Mouse (Mus musculus): ENCODE data around the gene Hormad1.
"Not testable (repeated sequence)": the region's sequence is repeated elsewhere in the genome, so short reads cannot be mapped to it uniquely, and the experiment has no call there.

Gene Hormad1

GRCm38 (mm10) chr3:95559437-95559836, at the start of gene Hormad1:
Gene Hormad1, plus strand, starts transcription at chr3:95559677.
- no peak for DNase-seq

- DNase-seq: no peak
Measured at GRCm38 (mm10) chr3:95511611-95512180, 47.8 kb upstream of the Hormad1 start.

DNA sequence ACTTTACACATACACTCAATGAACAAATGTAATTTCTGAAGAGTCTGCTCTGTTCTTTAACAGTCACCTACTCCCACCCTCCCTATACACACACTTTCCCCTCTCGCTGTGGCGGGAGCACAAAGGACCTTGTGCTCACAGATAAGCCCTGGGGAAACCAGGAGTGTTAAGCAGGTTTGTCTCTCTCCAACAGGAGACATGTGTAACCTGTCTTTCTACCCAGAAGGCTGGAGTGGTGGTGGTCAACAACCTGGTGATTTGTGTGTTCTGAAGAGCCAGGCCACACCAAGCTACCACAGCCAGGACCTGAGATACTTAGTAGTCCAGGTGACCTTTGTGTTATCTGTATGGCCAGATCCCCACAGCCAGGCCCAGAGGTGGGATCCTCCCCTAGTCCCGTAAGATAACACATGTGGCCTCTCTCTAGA, 42.8 kb upstream of the Hormad1 start:
- no peak for DNase-seq

- DNase-seq: peak; percentile 37 to 73
Measured at GRCm38 (mm10) chr3:95517493-95517898, 42.0 kb upstream of the Hormad1 start.

GRCm38 (mm10) chr3:95518891-95519290, 40.6 kb upstream of the Hormad1 start:
- DNase-seq: no peak

DNA sequence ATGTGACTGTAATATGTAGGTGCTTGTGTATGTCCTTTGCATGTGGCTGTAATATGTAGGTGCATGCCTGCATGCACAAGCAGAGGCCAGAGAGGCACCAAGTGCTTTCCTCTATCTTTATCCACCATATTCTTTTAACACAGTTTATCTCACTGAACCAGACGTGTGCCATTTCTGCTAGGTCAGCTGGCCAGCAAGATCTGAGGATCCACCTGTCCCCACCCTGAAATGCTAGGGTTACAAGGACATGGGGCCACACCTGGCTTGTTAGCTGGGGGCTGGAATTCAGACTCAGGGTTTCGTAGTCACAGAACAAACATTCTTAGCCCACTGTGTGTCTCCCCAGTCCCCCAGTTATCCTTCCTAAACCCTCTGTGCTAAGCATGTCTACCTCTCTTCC, 40.2 kb upstream of the Hormad1 start:
- no peak for DNase-seq

- DNase-seq: no peak
Measured at GRCm38 (mm10) chr3:95520100-95520499, 39.4 kb upstream of the Hormad1 start.

DNA sequence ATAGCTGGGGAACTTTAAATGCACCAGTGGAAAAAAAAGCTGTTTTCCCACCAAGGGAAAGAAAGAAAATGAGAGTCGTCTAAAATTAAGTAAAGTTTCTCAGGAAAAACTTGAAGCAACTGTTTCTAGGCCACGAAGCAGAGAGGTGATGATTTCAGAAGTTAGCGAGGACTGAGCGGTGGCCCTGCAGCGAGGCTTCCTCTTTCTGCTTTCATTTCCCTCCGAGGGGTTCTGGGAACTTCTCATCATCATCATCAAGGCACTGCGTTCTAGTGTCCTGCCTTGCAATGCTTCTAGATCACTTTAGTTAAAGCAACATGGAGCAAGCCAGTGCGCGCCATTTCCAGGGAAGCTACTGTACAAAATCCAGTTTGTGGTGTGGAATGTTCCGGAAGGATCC, 38.3 kb upstream of the Hormad1 start:
- no peak for DNase-seq

GRCm38 (mm10) chr3:95523662-95524061, 35.8 kb upstream of the Hormad1 start:
- peak in 1 of 2 experiments; percentile 12 for DNase-seq

GRCm38 (mm10) chr3:95524673-95525072, 34.8 kb upstream of the Hormad1 start:
- peak in 1 of 2 experiments; percentile 18 for DNase-seq

DNA sequence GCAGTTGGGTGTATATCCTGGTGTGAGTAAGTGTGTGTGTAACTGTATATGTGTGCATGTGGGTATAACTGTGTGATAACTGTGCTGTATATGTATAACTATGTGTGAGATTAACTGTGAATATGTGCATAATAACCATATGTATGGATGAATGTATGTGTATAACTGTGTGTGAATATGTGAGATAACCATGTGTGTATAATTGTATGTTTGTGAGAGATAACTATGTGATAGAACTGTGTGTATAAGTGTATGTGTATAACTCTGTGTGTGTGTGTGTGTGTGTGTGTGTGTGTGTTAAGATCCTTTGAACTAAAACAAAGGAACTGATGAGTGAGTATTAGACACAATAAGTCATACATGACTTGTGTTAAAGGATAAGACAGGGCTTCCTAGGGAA, 33.4 kb upstream of the Hormad1 start:
- no peak for DNase-seq

GRCm38 (mm10) chr3:95526622-95527211, 32.8 kb upstream of the Hormad1 start, which contains the start of gene Ctss:
Gene Ctss, plus strand, starts transcription at chr3:95526786.
- no peak for DNase-seq

- DNase-seq: no peak
Measured at GRCm38 (mm10) chr3:95529814-95530213, 29.7 kb upstream of the Hormad1 start.

GRCm38 (mm10) chr3:95531025-95531424, 28.5 kb upstream of the Hormad1 start:
- no peak for DNase-seq

DNA sequence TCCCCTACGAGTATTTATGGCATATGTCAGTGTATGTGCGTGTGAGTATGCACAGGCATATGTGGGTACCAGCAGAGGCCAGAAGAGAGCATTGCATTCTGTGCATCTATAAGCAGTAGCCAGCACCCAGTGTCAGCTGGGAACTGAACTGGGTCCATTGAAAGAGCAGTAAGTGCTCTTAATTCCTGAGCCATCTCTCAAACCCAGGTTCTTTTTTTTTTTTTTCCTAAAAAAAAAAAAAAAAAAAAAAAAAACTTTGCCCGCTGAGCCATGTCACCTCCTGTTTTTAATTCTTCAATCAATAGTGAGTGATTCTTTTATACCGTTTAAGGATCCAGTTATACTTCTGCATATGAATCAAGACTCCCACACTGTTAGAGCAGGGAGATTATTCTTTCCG, 26.1 kb upstream of the Hormad1 start:
- no peak for DNase-seq

DNA sequence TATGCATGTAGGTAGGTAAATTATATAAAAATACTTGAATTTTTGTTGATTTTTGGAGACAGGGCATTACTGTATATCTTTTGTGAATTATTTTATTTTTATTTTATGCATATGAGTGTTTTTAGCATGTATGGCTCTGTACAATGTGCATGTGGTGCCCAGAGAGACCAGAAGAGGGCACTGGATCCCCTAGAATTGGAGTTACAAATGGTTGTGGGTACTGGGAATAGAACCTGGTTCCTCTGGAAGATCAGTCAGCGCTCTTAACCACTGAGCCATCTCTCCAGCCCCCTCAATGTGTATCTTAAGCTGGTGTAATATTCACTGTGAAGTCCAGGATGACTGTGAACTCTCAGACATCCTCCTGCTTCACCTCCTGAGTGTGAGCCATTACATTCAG, 24.6 kb upstream of the Hormad1 start:
- DNase-seq: no peak

DNA sequence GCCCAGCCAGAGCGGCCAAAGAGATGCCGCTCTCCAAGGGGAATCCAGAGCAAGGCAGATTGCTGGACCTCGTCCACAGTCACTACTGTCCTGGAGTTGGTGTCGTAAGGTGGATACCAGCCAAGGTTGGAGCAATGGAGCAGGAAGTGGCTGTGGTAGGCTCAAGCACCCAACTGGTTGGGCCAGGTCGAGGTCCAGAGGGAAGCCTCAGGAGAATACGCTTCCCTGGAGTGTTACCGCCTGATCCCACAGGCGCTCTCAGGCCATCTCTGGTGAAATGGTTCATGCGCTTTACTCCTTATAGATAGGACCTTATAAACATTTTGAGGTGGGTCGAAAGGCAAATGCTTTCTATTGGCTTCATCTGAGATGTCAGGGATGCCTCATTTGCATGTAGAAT, 20.5 kb upstream of the Hormad1 start:
- DNase-seq: no peak

- no peak for DNase-seq
Measured at GRCm38 (mm10) chr3:95539837-95540236, 19.6 kb upstream of the Hormad1 start.

- DNase-seq: not testable (repeated sequence)
Measured at GRCm38 (mm10) chr3:95541186-95541585, 18.3 kb upstream of the Hormad1 start.

DNA sequence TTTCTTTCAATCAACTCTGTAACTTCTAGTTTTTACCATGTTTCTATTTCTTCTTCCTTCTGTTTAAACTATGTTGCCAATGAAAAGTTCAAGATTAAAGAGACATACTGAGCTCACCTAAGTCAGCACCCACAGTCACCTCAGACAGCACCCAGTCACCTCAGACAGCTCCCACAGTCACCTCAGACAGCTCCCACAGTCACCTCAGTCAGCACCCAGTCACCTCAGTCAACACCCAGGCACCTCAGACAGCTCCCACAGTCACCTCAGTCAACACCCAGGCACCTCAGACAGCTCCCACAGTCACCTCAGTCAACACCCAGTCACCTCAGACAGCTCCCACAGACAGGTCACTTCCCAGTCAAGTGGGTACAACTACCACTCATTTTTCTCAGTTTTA, 17.3 kb upstream of the Hormad1 start:
- DNase-seq: no peak

DNA sequence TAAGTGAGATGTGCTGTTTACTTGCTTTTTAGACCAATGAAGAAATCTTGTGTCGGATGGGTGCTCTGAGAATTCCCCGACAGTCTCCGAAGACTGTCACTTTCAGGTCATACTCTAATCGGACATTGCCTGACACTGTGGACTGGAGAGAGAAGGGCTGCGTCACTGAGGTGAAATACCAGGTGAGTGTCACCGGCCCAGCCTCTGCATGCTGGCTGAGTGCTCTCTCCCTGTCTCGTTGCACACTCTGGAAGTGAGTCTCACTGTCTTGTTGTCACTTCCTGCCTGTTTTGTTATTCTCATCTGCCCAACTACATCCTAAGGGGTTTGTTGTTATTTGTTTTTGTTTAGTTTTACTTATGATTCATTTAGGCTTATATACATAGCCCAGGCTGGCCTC, 16.5 kb upstream of the Hormad1 start:
- no peak for DNase-seq

DNA sequence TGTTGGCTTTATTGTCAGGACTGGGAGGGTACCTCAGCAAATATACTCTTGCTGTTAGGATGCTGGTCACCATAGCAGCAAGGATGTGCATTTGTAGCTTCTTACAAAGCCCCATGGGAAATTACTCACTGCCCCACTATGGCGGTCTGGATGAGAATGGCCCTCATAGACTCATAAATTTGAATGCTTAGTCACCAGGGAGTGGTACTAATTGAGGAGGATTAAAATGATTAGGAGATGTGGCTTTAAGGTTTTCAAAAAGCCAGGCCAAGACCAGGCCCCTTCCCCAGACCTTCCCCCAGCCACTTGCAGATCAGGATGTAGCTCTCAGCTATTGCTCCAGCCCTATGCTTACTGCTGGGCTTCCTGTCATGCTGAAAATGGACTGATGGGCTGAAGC, 9.3 kb upstream of the Hormad1 start:
- no peak for DNase-seq

- no peak for DNase-seq
Measured at GRCm38 (mm10) chr3:95553986-95554385, 5.5 kb upstream of the Hormad1 start.

- DNase-seq: no peak
Measured at GRCm38 (mm10) chr3:95560738-95561137, 1.3 kb downstream of the Hormad1 start.

DNA sequence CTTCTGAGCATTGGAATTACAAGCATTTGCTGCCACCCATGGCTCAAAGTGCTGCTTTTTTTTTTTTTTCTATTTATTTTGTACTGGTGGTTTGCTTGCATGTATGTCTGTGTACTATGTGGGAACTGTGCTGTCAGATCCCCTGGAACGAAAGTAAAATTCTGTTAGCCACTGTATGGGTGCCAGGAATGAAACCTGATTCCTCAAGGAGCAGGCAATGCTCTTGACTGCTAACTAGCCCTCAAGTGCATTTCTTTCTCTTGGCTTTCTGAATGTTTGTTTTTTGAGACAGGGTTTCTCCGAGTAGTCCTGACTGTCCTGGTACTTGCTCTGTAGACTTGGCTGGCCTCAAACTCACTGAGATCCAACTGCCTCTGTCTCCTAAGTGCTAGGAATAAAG, 2.3 kb downstream of the Hormad1 start:
- DNase-seq: no peak

All from kidney, adult 8-10 months (tissue).